ENCODE assay signal across 8 mouse cellular contexts in the genomic region with DNA sequence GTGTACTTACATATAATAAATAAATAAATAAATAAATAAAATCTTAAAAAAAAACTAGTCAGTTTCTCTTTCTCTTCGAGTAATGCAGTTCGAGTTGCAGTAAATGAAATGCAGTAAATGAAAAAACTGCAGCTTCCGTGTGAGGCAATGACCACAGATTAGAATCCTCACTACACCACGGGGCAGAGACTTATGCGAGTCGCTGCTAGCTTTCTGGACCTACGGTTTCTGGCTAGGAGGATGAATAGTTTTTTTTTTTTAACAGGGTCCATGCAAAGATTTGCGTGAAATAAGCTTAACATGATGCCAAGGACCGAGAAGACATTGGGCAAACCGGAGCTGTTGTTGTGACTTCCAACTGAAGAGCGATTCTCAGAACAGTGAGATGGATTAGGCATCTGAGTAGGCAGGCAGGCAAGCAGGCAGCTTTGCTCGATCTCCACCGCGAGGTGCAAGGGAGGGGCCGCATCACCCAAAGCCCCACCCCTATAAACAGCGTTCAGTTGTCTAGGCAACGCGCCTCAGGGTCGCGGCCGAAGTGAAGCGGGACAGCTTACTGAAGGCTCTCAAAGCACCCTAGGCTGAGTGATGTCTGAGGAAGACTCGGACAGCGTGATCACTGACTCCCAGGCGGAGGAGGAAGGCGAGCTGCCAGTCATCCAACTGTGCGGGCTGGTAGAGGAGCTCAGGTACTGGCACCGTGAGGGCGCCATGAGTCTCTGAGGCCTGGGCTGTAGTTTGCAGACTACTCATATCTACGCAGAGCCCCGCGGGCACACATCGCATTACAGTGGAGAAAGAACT. TPM values are rescaled to one million over a fixed set of nuclear protein-coding genes. Genes with fewer than 3 reads are reported as not detected.
DNase-seq lines count a peak whose midpoint lies in the region; ATAC-seq lines count a peak whose summit lies in the region.

A gene (plus strand): TSS at position 502 of the 804 bp plus-strand sequence.

- 6% methylated on average over 33 of the region's 33 CpGs for WGBS in embryonic facial prominence, embryonic 14.5 days
- 5% methylated on average over 33 of the region's 33 CpGs for WGBS in heart, embryonic 13.5 days
- WGBS in liver, embryonic 12.5 days (ENCODE audit: insufficient replicate concordance), result 12% methylated on average over 33 of the region's 33 CpGs

- no peak within 1 kb of the TSS for H3K27ac ChIP-seq in embryonic facial prominence, embryonic 14.5 days (replicated peaks; ENCODE audit: low read depth, low read length)
- 0 out of 2 replicates have a peak within 1 kb of the TSS, but pooled peaks have one; percentile 24 for H3K27ac ChIP-seq in heart, embryonic 13.5 days (replicated peaks)
- H3K27ac ChIP-seq in liver, embryonic 12.5 days, result no peak within 1 kb of the TSS

- H3K4me3 ChIP-seq in embryonic facial prominence, embryonic 14.5 days (ENCODE audit: low read depth, low read length), result peak within 1 kb of the TSS; percentile 46
- H3K4me3 ChIP-seq in heart, embryonic 13.5 days, result peak within 1 kb of the TSS; percentile 62
- H3K4me3 ChIP-seq in liver, embryonic 12.5 days, result peak within 1 kb of the TSS; percentile 37

- peak; percentile 23 for DNase-seq in CD4-positive helper T cell, adult 2 months (ENCODE audit: low read depth, low spot score)
- DNase-seq in adrenal gland, postnatal 4 days (ENCODE audit: low spot score in 2 of 2), result peak; percentile 42 to 50
- peak; percentile 77 for DNase-seq in embryonic facial prominence, embryonic 14.5 days (ENCODE audit: low spot score)
- DNase-seq in kidney, postnatal 10 days, result peak; percentile 67
- DNase-seq in splenic B cell, adult 2 months (ENCODE audit: low read depth, low spot score), result peak; percentile 19

- H3K27me3 ChIP-seq in embryonic facial prominence, embryonic 14.5 days (replicated peaks; ENCODE audit: control insufficient read depth, insufficient read depth, low read length), result no peaks in the 10 kb centered on the region
- no peaks in the 10 kb centered on the region for H3K27me3 ChIP-seq in heart, embryonic 13.5 days (replicated peaks)
- H3K27me3 ChIP-seq in liver, embryonic 12.5 days (replicated peaks), result peaks cover 21% of the 10 kb centered on the region; the same call in 1 of the 2 replicates
- no peaks in the 10 kb centered on the region for H3K27me3 ChIP-seq in splenic B cell, adult 2 months (ENCODE audit: control insufficient read depth, insufficient read depth, low read length, poor library complexity, severe bottlenecking)

- peak within 1 kb of the TSS; percentile 58 for H3K4me2 ChIP-seq in embryonic facial prominence, embryonic 14.5 days (ENCODE audit: low read depth, low read length)
- peak within 1 kb of the TSS; percentile 79 for H3K4me2 ChIP-seq in heart, embryonic 13.5 days
- peak within 1 kb of the TSS; percentile 70 for H3K4me2 ChIP-seq in liver, embryonic 12.5 days

- no peaks in the 10 kb centered on the region for H3K36me3 ChIP-seq in embryonic facial prominence, embryonic 14.5 days (ENCODE audit: control insufficient read depth, insufficient read depth, low read length)
- no peaks in the 10 kb centered on the region for H3K36me3 ChIP-seq in heart, embryonic 13.5 days
- H3K36me3 ChIP-seq in liver, embryonic 12.5 days, result no peaks in the 10 kb centered on the region
- H3K36me3 ChIP-seq in splenic B cell, adult 2 months (ENCODE audit: control insufficient read depth, insufficient read depth, low read length, poor library complexity, severe bottlenecking), result no peaks in the 10 kb centered on the region

- peak within 1 kb of the TSS; percentile 62 for H3K9ac ChIP-seq in embryonic facial prominence, embryonic 14.5 days (ENCODE audit: low read depth, low read length)
- peak within 1 kb of the TSS; percentile 77 for H3K9ac ChIP-seq in heart, embryonic 13.5 days
- peak within 1 kb of the TSS; percentile 2; the same call in 1 of the 2 replicates for H3K9ac ChIP-seq in liver, embryonic 12.5 days

- H3K9me3 ChIP-seq in embryonic facial prominence, embryonic 14.5 days (ENCODE audit: control insufficient read depth, low read length), result no peaks in the 10 kb centered on the region
- no peaks in the 10 kb centered on the region for H3K9me3 ChIP-seq in heart, embryonic 13.5 days
- H3K9me3 ChIP-seq in liver, embryonic 12.5 days (replicated peaks), result no peaks in the 10 kb centered on the region

- no peaks in the 10 kb centered on the region for H3K4me1 ChIP-seq in embryonic facial prominence, embryonic 14.5 days (ENCODE audit: control insufficient read depth, insufficient read depth, low read length)
- H3K4me1 ChIP-seq in heart, embryonic 13.5 days, result peaks cover 6% of the 10 kb centered on the region; the same call in 1 of the 2 replicates
- peaks cover 10% of the 10 kb centered on the region for H3K4me1 ChIP-seq in liver, embryonic 12.5 days

- ATAC-seq in embryonic facial prominence, embryonic 14.5 days (ENCODE audit: low read depth), result peak; percentile 92
- peak; percentile 72; the same call in 1 of the 2 replicates for ATAC-seq in heart, embryonic 13.5 days (ENCODE audit: extremely low read depth, insufficient number of reproducible peaks, low FRiP score, low TSS enrichment)
- ATAC-seq in liver, embryonic 12.5 days, result peak; percentile 63
- peak; percentile 31 for ATAC-seq in monocyte, adult 5-6 weeks (replicated peaks; ENCODE audit: insufficient number of reproducible peaks, low FRiP score, low TSS enrichment, poor library complexity, severe bottlenecking)

RNA-seq across cellular contexts. Expression of the gene that starts here (rescaled TPM):
- 1 to 10 TPM; 1.4 to 2.4 TPM for total RNA-seq in adrenal gland, postnatal 4 days (2021)
- polyA plus RNA-seq in embryonic facial prominence, embryonic 14.5 days (2014; fragmentation: Nextera tagmentation; extraction: Ambion mirVana), result 1.9 and 5.4 TPM in 2 replicates
- polyA plus RNA-seq in heart, embryonic 13.5 days (2015; fragmentation: Nextera tagmentation; extraction: Ambion mirVana), result 2.2 and 2.4 TPM in 2 replicates
- not detected in 2 replicates for polyA plus RNA-seq in liver, embryonic 12.5 days (2016; fragmentation: Nextera tagmentation; extraction: Ambion mirVana)
- not detected in 3 replicates for total RNA-seq in monocyte, adult 5-6 weeks (2017)

Comparison
In these comparisons a context has a peak if more than half of its experiments do, and no peak if none do; other contexts are left out.
1. Peak in ATAC-seq, H3K4me3 ChIP-seq, H3K9ac ChIP-seq and H3K4me2 ChIP-seq in liver, embryonic 12.5 days; RNA of the gene not detected or under 1 TPM.
2. Peak in ATAC-seq in monocyte, adult 5-6 weeks; RNA of the gene not detected or under 1 TPM.
3. DNase-seq: peak in every context shown above with its lines; median percentile 77 in embryonic facial prominence, embryonic 14.5 days; 67 in kidney, postnatal 10 days; 46 in adrenal gland, postnatal 4 days; 23 in CD4-positive helper T cell, adult 2 months; 19 in splenic B cell, adult 2 months.
4. ATAC-seq: peak in every context shown above with its lines; median percentile 92 in embryonic facial prominence, embryonic 14.5 days; 72 in heart, embryonic 13.5 days; 63 in liver, embryonic 12.5 days; 31 in monocyte, adult 5-6 weeks.
5. H3K9ac ChIP-seq: peak in every context shown above with its lines; median percentile 77 in heart, embryonic 13.5 days; 62 in embryonic facial prominence, embryonic 14.5 days; 2 in liver, embryonic 12.5 days.